Mouse (Mus musculus): ENCODE measurements around the gene Defb10.
"Not testable (repeated sequence)": the region's sequence is repeated elsewhere in the genome, so short reads cannot be mapped to it uniquely, and the experiment has no call there.

DNA sequence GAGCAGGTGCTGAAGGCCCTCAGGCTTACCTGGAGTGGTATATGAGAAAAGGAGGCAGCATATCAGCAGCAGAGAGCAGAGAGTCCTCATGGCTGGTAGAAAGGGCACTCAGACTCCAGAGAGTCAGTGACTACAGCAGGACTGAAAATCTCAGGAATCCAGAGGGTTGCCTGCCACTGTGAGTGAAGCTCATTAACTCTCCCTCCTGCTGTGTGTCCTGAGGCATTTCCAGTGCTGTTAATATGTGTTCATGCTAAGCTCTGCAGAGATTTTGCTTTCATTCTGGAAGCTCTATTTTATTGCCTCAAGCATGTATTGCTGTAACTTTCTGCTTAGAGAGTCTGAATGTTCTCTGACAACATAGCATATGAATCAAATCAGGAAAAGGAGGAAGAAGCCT, 47.6 kb downstream of the Defb10 start, which contains the start of gene Defb11:
- TF ChIP-seq EP300 (IDR thresholded peaks at IDR 0.05; ENCODE audit: insufficient read depth, low read depth, low read length); CTCF (IDR thresholded peaks at IDR 0.05; ENCODE audit: low read depth, low read length); POLR2A (IDR thresholded peaks at IDR 0.05; ENCODE audit: insufficient read depth, low read length): not testable (repeated sequence)
